Mouse (Mus musculus) mature B cell (primary cell): ENCODE measurements at regions not wholly inside any gene's neighbourhood (a gene's known extent, or its start where the extent isn't known, plus 50 kb on each side); places are given as distances from the start of the nearest gene placed in this dataset.

ENCODE experiments used
- in situ Hi-C: fragments of 300-500 bp; cut with MboI; formaldehyde crosslinking; loops from 2 replicates; pipeline ENCODE4 v1.14.3; 2019

GRCm38 (mm10) chr5:75880088-75880684 is 98.1 kb downstream of the Kdr start:
- in situ Hi-C loops, result no loop called here

GRCm38 (mm10) chr5:75878361-75878760 is 99.9 kb downstream of the Kdr start:
- in situ Hi-C loops, result no loop called here

- in situ Hi-C loops, result no loop called here
Observed at GRCm38 (mm10) chr5:75877609-75877971, 100.7 kb downstream of the Kdr start.

- in situ Hi-C loops, result no loop called here
Observed at GRCm38 (mm10) chr5:75876871-75877608, 101.2 kb downstream of the Kdr start.

- in situ Hi-C loops, result loop anchor here (25.0 kb wide), 1 partner anchor 241 kb away; no protein-coding TSS in a partner anchor
Observed at GRCm38 (mm10) chr5:75871120-75871519, 107.1 kb downstream of the Kdr start.

GRCm38 (mm10) chr5:75870666-75871065 is 107.6 kb downstream of the Kdr start:
- in situ Hi-C loops, result loop anchor here (25.0 kb wide), 1 partner anchor 242 kb away; no protein-coding TSS in a partner anchor

- in situ Hi-C loops, result loop anchor here (25.0 kb wide), 1 partner anchor 243 kb away; no protein-coding TSS in a partner anchor
Observed at GRCm38 (mm10) chr5:75869535-75869934, 108.7 kb downstream of the Kdr start.

- in situ Hi-C loops, result loop anchor here (25.0 kb wide), 1 partner anchor 247 kb away; no protein-coding TSS in a partner anchor
Observed at GRCm38 (mm10) chr5:75865096-75865495, 113.2 kb downstream of the Kdr start.

- in situ Hi-C loops, result loop anchor here (25.0 kb wide), 1 partner anchor 249 kb away; no protein-coding TSS in a partner anchor
Observed at GRCm38 (mm10) chr5:75863358-75863757, 114.9 kb downstream of the Kdr start.

- in situ Hi-C loops, result loop anchor here (25.0 kb wide), 1 partner anchor 250 kb away; no protein-coding TSS in a partner anchor
Observed at GRCm38 (mm10) chr5:75862630-75862991, 115.6 kb downstream of the Kdr start.

- in situ Hi-C loops, result loop anchor here (25.0 kb wide), 1 partner anchor 250 kb away; no protein-coding TSS in a partner anchor
Observed at GRCm38 (mm10) chr5:75861916-75862629, 116.2 kb downstream of the Kdr start.

- in situ Hi-C loops, result loop anchor here (25.0 kb wide), 1 partner anchor 253 kb away; no protein-coding TSS in a partner anchor
Observed at GRCm38 (mm10) chr5:75859316-75859836, 118.9 kb downstream of the Kdr start.

GRCm38 (mm10) chr5:75850855-75851254 is 127.4 kb downstream of the Kdr start:
- in situ Hi-C loops, result loop anchor here (25.0 kb wide), 1 partner anchor 261 kb away; no protein-coding TSS in a partner anchor

GRCm38 (mm10) chr5:75847966-75848365 is 130.3 kb downstream of the Kdr start:
- in situ Hi-C loops, result no loop called here

- in situ Hi-C loops, result no loop called here
Observed at GRCm38 (mm10) chr5:75847341-75847740, 130.9 kb downstream of the Kdr start.

- in situ Hi-C loops, result no loop called here
Observed at GRCm38 (mm10) chr5:75846016-75846415, 132.2 kb downstream of the Kdr start.

GRCm38 (mm10) chr5:75843807-75844206 is 134.5 kb downstream of the Kdr start:
- in situ Hi-C loops, result no loop called here

GRCm38 (mm10) chr5:75840421-75840820 is 137.8 kb downstream of the Kdr start:
- in situ Hi-C loops, result no loop called here

GRCm38 (mm10) chr5:75835556-75835961 is 142.7 kb downstream of the Kdr start:
- in situ Hi-C loops, result no loop called here

GRCm38 (mm10) chr5:75834766-75835555 is 143.3 kb downstream of the Kdr start:
- in situ Hi-C loops, result no loop called here

GRCm38 (mm10) chr5:75832341-75832740 is 145.9 kb downstream of the Kdr start:
- in situ Hi-C loops, result no loop called here
